Mouse (Mus musculus): ENCODE data around the gene Fuca1.

DNA sequence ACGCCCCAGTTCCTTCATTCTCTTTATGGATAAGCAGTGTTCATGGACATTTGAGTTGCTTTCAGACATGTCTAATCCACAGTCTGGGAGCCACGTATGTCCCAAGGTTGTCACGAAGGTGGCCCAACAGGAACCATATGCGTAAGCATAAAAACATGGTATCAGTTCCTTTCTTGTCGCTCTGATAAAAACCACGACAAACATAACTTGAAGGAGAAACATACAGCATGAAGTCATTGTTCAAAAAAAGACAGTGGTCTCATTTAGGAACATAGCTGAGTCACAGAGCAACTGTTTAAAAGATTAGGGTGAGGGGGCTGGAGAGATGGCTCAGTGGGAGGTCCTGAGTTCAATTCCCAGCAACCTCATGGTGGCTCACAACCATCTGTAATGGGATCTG, 21.7 kb downstream of the Fuca1 start:
- TF ChIP-seq POLR2A (IDR thresholded peaks at IDR 0.05; ENCODE audit: borderline replicate concordance, insufficient read depth, low read length) (no peak), CTCF (IDR thresholded peaks at IDR 0.05; ENCODE audit: borderline replicate concordance, insufficient read depth, low read depth, low read length) (no peak)

Data from cerebellum, adult 2 months (tissue).